Mouse (Mus musculus) midbrain, embryonic 10.5 days (tissue): ENCODE data around the gene Sbno2. TPM values are rescaled to one million over a fixed set of nuclear protein-coding genes. Genes with fewer than 3 reads are reported as not detected.

ENCODE experiments used
- DNase-seq: peaks from one replicate; pipeline ENCODE4 v3.0.0-alpha.2; 2017; ENCODE audit warnings: low spot score
- H3K27ac ChIP-seq: fragments of 300-500 bp; sonication (generic); replicated peaks from 2 replicates; pipeline ENCODE4 v1.5.1; 2016; ENCODE audit warnings: mild to moderate bottlenecking
- H3K27me3 ChIP-seq: fragments of 300-500 bp; sonication (generic); 2 replicates; pipeline ENCODE4 v1.6.1; 2016; ENCODE audit warnings: low read depth, mild to moderate bottlenecking; ENCODE audit not compliant: poor library complexity, severe bottlenecking
- H3K36me3 ChIP-seq: fragments of 300-500 bp; sonication (generic); 2 replicates; pipeline ENCODE4 v1.6.1; 2016; ENCODE audit warnings: mild to moderate bottlenecking, moderate library complexity
- H3K4me1 ChIP-seq: fragments of 300-500 bp; sonication (generic); 2 replicates; pipeline ENCODE4 v1.6.1; 2016
- H3K4me3 ChIP-seq: fragments of 300-500 bp; sonication (generic); 2 replicates; pipeline ENCODE4 v1.5.1; 2016; ENCODE audit warnings: mild to moderate bottlenecking, moderate library complexity
- H3K9me3 ChIP-seq: fragments of 300-500 bp; sonication (generic); replicated peaks from 2 replicates; pipeline ENCODE4 v1.6.1; 2016; ENCODE audit warnings: mild to moderate bottlenecking
- WGBS: fragments of 180-500 bp; shearing (Covaris S2); methylation state at CpG from one replicate; pipeline ENCODE4 v1.1.7; 2016; 5-methylcytosine and 5-hydroxymethylcytosine counted together
- polyA plus RNA-seq: library from polyadenylated mRNA; unstranded; fragments of >200 nt; fragmentation: Nextera tagmentation; extraction: Ambion mirVana; gene quantifications from 2 replicates; pipeline ENCODE4 v1.2.1, GENCODE M21; 2016

Sbno2 gene
- polyA plus RNA-seq, 1 experiment from 2014 or later: 15.0 TPM

- Histone ChIP-seq H3K9me3 (no peaks in the 10 kb centered on the region), H3K4me3 (no peak overlapping the region), H3K27ac (no peak overlapping the region), H3K36me3 (peaks cover 4% of the 10 kb centered on the region), H3K27me3 (no peaks in the 10 kb centered on the region), H3K4me1 (peaks cover 12% of the 10 kb centered on the region; the same call in 1 of the 2 replicates)
- WGBS: 73% methylated on average over 20 of the region's 20 CpGs
- DNase-seq: no peak
These were observed 77.5 kb downstream of the Sbno2 start for GRCm38 (mm10) chr10:80027681-80028520.

- DNase-seq: no peak
These were observed 79.5 kb downstream of the Sbno2 start for GRCm38 (mm10) chr10:80025889-80026288.

GRCm38 (mm10) chr10:80025463-80025862 is 79.9 kb downstream of the Sbno2 start:
- Histone ChIP-seq H3K4me3 (no peak overlapping the region), H3K9me3 (no peaks in the 10 kb centered on the region), H3K27me3 (peaks cover 8% of the 10 kb centered on the region), H3K36me3 (peaks cover 7% of the 10 kb centered on the region), H3K4me1 (peaks cover 15% of the 10 kb centered on the region; the same call in 1 of the 2 replicates), H3K27ac (no peak overlapping the region)
- no peak for DNase-seq
- 78% methylated on average over 10 of the region's 10 CpGs for WGBS

More at GRCm38 (mm10) chr10:80025889-80026288, 79.5 kb downstream of the Sbno2 start:
- Histone ChIP-seq H3K27ac (no peak overlapping the region), H3K9me3 (no peaks in the 10 kb centered on the region), H3K4me3 (no peak overlapping the region), H3K36me3 (peaks cover 9% of the 10 kb centered on the region), H3K4me1 (peaks cover 12% of the 10 kb centered on the region; the same call in 1 of the 2 replicates), H3K27me3 (peaks cover 3% of the 10 kb centered on the region; the same call in 1 of the 2 replicates)
- WGBS: 64% methylated on average over 12 of the region's 12 CpGs

GRCm38 (mm10) chr10:80025044-80025347 is 80.4 kb downstream of the Sbno2 start:
- WGBS: 59% methylated on average over 4 of the region's 4 CpGs
- Histone ChIP-seq H3K36me3 (peaks cover 7% of the 10 kb centered on the region), H3K9me3 (no peaks in the 10 kb centered on the region)

GRCm38 (mm10) chr10:80024229-80025043 is 80.9 kb downstream of the Sbno2 start:
- Histone ChIP-seq H3K36me3 (peaks cover 7% of the 10 kb centered on the region), H3K9me3 (no peaks in the 10 kb centered on the region), H3K4me3 (no peak overlapping the region), H3K27ac (0 out of 2 replicates have a peak overlapping the region, but pooled peaks have one; percentile 52), H3K4me1 (peaks cover 25% of the 10 kb centered on the region), H3K27me3 (peaks cover 18% of the 10 kb centered on the region)
- WGBS: 80% methylated on average over 15 of the region's 15 CpGs
- no peak for DNase-seq

More at GRCm38 (mm10) chr10:80025044-80025347, 80.4 kb downstream of the Sbno2 start:
- no peak overlapping the region for H3K4me3 ChIP-seq
- H3K27ac ChIP-seq: no peak overlapping the region
- peaks cover 19% of the 10 kb centered on the region for H3K4me1 ChIP-seq
- DNase-seq: no peak
- H3K27me3 ChIP-seq: peaks cover 12% of the 10 kb centered on the region

GRCm38 (mm10) chr10:80023758-80024157 is 81.6 kb downstream of the Sbno2 start:
- peaks cover 7% of the 10 kb centered on the region for H3K36me3 ChIP-seq
- WGBS: 92% methylated on average over 5 of the region's 5 CpGs
- DNase-seq: no peak
- H3K27me3 ChIP-seq: peaks cover 25% of the 10 kb centered on the region
- no peak overlapping the region for H3K27ac ChIP-seq
- H3K4me1 ChIP-seq: peaks cover 32% of the 10 kb centered on the region
- no peaks in the 10 kb centered on the region for H3K9me3 ChIP-seq
- H3K4me3 ChIP-seq: no peak overlapping the region

GRCm38 (mm10) chr10:80022806-80023205 is 82.6 kb downstream of the Sbno2 start:
- no peak overlapping the region for H3K4me3 ChIP-seq
- H3K4me1 ChIP-seq: peaks cover 35% of the 10 kb centered on the region

GRCm38 (mm10) chr10:80022164-80022563 is 83.2 kb downstream of the Sbno2 start:
- no peak overlapping the region for H3K27ac ChIP-seq
- no peaks in the 10 kb centered on the region for H3K9me3 ChIP-seq
- peaks cover 7% of the 10 kb centered on the region for H3K36me3 ChIP-seq
- H3K27me3 ChIP-seq: peaks cover 37% of the 10 kb centered on the region
- no peak for DNase-seq
- peaks cover 35% of the 10 kb centered on the region for H3K4me1 ChIP-seq
- H3K4me3 ChIP-seq: no peak overlapping the region; the same call in 1 of the 2 replicates
- WGBS: 90% methylated on average over 12 of the region's 12 CpGs

More at GRCm38 (mm10) chr10:80022806-80023205, 82.6 kb downstream of the Sbno2 start:
- no peaks in the 10 kb centered on the region for H3K9me3 ChIP-seq
- no peak overlapping the region for H3K27ac ChIP-seq
- peaks cover 31% of the 10 kb centered on the region for H3K27me3 ChIP-seq
- H3K36me3 ChIP-seq: peaks cover 7% of the 10 kb centered on the region
- no peak for DNase-seq
- 94% methylated on average over 8 of the region's 8 CpGs for WGBS

- H3K27me3 ChIP-seq: peaks cover 46% of the 10 kb centered on the region
- no peak overlapping the region for H3K4me3 ChIP-seq
These were observed 84.1 kb downstream of the Sbno2 start for GRCm38 (mm10) chr10:80021320-80021641.

GRCm38 (mm10) chr10:80020603-80021319 is 84.6 kb downstream of the Sbno2 start:
- WGBS: 85% methylated on average over 18 of the region's 18 CpGs
- peak overlapping the region; percentile 49 for H3K4me3 ChIP-seq
- peaks cover 7% of the 10 kb centered on the region for H3K36me3 ChIP-seq
- peaks cover 37% of the 10 kb centered on the region for H3K4me1 ChIP-seq
- H3K9me3 ChIP-seq: no peaks in the 10 kb centered on the region
- peaks cover 51% of the 10 kb centered on the region for H3K27me3 ChIP-seq
- DNase-seq: no peak
- H3K27ac ChIP-seq: no peak overlapping the region

More at GRCm38 (mm10) chr10:80021320-80021641, 84.1 kb downstream of the Sbno2 start:
- peaks cover 41% of the 10 kb centered on the region for H3K4me1 ChIP-seq
- no peaks in the 10 kb centered on the region for H3K9me3 ChIP-seq
- WGBS: 92% methylated on average over 13 of the region's 13 CpGs
- H3K27ac ChIP-seq: no peak overlapping the region
- H3K36me3 ChIP-seq: peaks cover 7% of the 10 kb centered on the region
- DNase-seq: no peak

GRCm38 (mm10) chr10:80020191-80020590 is 85.2 kb downstream of the Sbno2 start:
- H3K27me3 ChIP-seq: peaks cover 57% of the 10 kb centered on the region
- 20% methylated on average over 11 of the region's 11 CpGs for WGBS

GRCm38 (mm10) chr10:80019471-80020131 is 85.8 kb downstream of the Sbno2 start:
- peak overlapping the region; percentile 49 for H3K4me3 ChIP-seq
- peak overlapping the region; percentile 85 for H3K27ac ChIP-seq
- 5% methylated on average over 20 of the region's 20 CpGs for WGBS
- H3K36me3 ChIP-seq: peaks cover 7% of the 10 kb centered on the region
- H3K4me1 ChIP-seq: peaks cover 37% of the 10 kb centered on the region
- H3K9me3 ChIP-seq: no peaks in the 10 kb centered on the region
- peak; percentile 57 for DNase-seq
- peaks cover 63% of the 10 kb centered on the region for H3K27me3 ChIP-seq

More at GRCm38 (mm10) chr10:80020191-80020590, 85.2 kb downstream of the Sbno2 start:
- Histone ChIP-seq H3K27ac (peak overlapping the region; percentile 85; the same call in 1 of the 2 replicates), H3K36me3 (peaks cover 7% of the 10 kb centered on the region), H3K9me3 (no peaks in the 10 kb centered on the region), H3K4me1 (peaks cover 34% of the 10 kb centered on the region), H3K4me3 (peak overlapping the region; percentile 49)
- no peak for DNase-seq
